Mouse (Mus musculus): Measurements from ENCODE around the gene Tgif1. TPM values are rescaled to one million over a fixed set of nuclear protein-coding genes. Genes with fewer than 3 reads are reported as not detected.

The Tgif1 gene
- polyA plus RNA-seq, 1 experiment from 2014 or later = 58.1 TPM

- Histone ChIP-seq H3K27me3 (ENCODE audit: insufficient read depth, poor library complexity, severe bottlenecking) (no peaks in the 10 kb centered on the region), H3K4me3 (no peak overlapping the region), H3K36me3 (no peaks in the 10 kb centered on the region), H3K4me1 (peaks cover 7% of the 10 kb centered on the region), H3K27ac (no peak overlapping the region), H3K9me3 (no peaks in the 10 kb centered on the region)
- DNase-seq (ENCODE audit: low spot score) = no peak
Observed at GRCm38 (mm10) chr17:70878237-70878636, 24.9 kb upstream of the Tgif1 start.

- Histone ChIP-seq H3K4me1 (peaks cover 21% of the 10 kb centered on the region), H3K27ac (no peak overlapping the region), H3K9me3 (no peaks in the 10 kb centered on the region), H3K27me3 (ENCODE audit: insufficient read depth, poor library complexity, severe bottlenecking) (no peaks in the 10 kb centered on the region), H3K4me3 (peak overlapping the region; percentile 47), H3K36me3 (no peaks in the 10 kb centered on the region)
- 52% methylated on average over 7 of the region's 7 CpGs for WGBS
- DNase-seq (ENCODE audit: low spot score) = no peak
Observed at GRCm38 (mm10) chr17:70873778-70874124, 20.4 kb upstream of the Tgif1 start.

- no peaks in the 10 kb centered on the region for H3K9me3 ChIP-seq
- H3K27ac ChIP-seq = peak overlapping the region; percentile 6; the same call in 1 of the 2 replicates
- 34% methylated on average over 21 of the region's 21 CpGs for WGBS
- H3K36me3 ChIP-seq = no peaks in the 10 kb centered on the region
- DNase-seq (ENCODE audit: low spot score) = peak; percentile 80
- peaks cover 21% of the 10 kb centered on the region for H3K4me1 ChIP-seq
- H3K27me3 ChIP-seq (ENCODE audit: insufficient read depth, poor library complexity, severe bottlenecking) = no peaks in the 10 kb centered on the region
- H3K4me3 ChIP-seq = peak overlapping the region; percentile 47
Observed at GRCm38 (mm10) chr17:70872936-70873777, 19.8 kb upstream of the Tgif1 start.

- peaks cover 21% of the 10 kb centered on the region for H3K4me1 ChIP-seq
- no peaks in the 10 kb centered on the region for H3K27me3 ChIP-seq (ENCODE audit: insufficient read depth, poor library complexity, severe bottlenecking)
- no peaks in the 10 kb centered on the region for H3K36me3 ChIP-seq
- peak overlapping the region; percentile 6 for H3K27ac ChIP-seq
- H3K4me3 ChIP-seq = peak overlapping the region; percentile 47
- DNase-seq (ENCODE audit: low spot score) = no peak
- 16% methylated on average over 14 of the region's 14 CpGs for WGBS
- no peaks in the 10 kb centered on the region for H3K9me3 ChIP-seq
Observed at GRCm38 (mm10) chr17:70872094-70872929, 19.0 kb upstream of the Tgif1 start.

- H3K27ac ChIP-seq = no peak overlapping the region
- H3K4me3 ChIP-seq = no peak overlapping the region
Observed at GRCm38 (mm10) chr17:70871676-70872075, 18.3 kb upstream of the Tgif1 start.

GRCm38 (mm10) chr17:70870581-70870980 is 17.2 kb upstream of the Tgif1 start:
- Histone ChIP-seq H3K36me3 (no peaks in the 10 kb centered on the region), H3K27me3 (ENCODE audit: insufficient read depth, poor library complexity, severe bottlenecking) (no peaks in the 10 kb centered on the region), H3K4me3 (no peak overlapping the region), H3K27ac (no peak overlapping the region), H3K4me1 (peaks cover 21% of the 10 kb centered on the region), H3K9me3 (no peaks in the 10 kb centered on the region)
- no peak for DNase-seq (ENCODE audit: low spot score)
- WGBS = 81% methylated on average over 4 of the region's 4 CpGs

More at GRCm38 (mm10) chr17:70871676-70872075, 18.3 kb upstream of the Tgif1 start:
- Histone ChIP-seq H3K27me3 (ENCODE audit: insufficient read depth, poor library complexity, severe bottlenecking) (no peaks in the 10 kb centered on the region), H3K9me3 (no peaks in the 10 kb centered on the region), H3K36me3 (no peaks in the 10 kb centered on the region), H3K4me1 (peaks cover 21% of the 10 kb centered on the region)
- 60% methylated on average over 5 of the region's 5 CpGs for WGBS
- no peak for DNase-seq (ENCODE audit: low spot score)

GRCm38 (mm10) chr17:70868577-70869229 is 15.4 kb upstream of the Tgif1 start:
- Histone ChIP-seq H3K36me3 (no peaks in the 10 kb centered on the region), H3K4me1 (peaks cover 19% of the 10 kb centered on the region), H3K27ac (no peak overlapping the region), H3K27me3 (ENCODE audit: insufficient read depth, poor library complexity, severe bottlenecking) (no peaks in the 10 kb centered on the region), H3K9me3 (no peaks in the 10 kb centered on the region), H3K4me3 (no peak overlapping the region)
- DNase-seq (ENCODE audit: low spot score) = no peak
- WGBS = 82% methylated on average over 5 of the region's 5 CpGs

GRCm38 (mm10) chr17:70866538-70867114 is 13.3 kb upstream of the Tgif1 start:
- Histone ChIP-seq H3K4me3 (no peak overlapping the region), H3K4me1 (no peaks in the 10 kb centered on the region), H3K27me3 (ENCODE audit: insufficient read depth, poor library complexity, severe bottlenecking) (no peaks in the 10 kb centered on the region), H3K27ac (no peak overlapping the region), H3K36me3 (no peaks in the 10 kb centered on the region), H3K9me3 (no peaks in the 10 kb centered on the region)
- 84% methylated on average over 6 of the region's 6 CpGs for whole genome bisulfite sequencing
- no peak for DNase-seq (ENCODE audit: low spot score)

- Histone ChIP-seq H3K9me3 (no peaks in the 10 kb centered on the region), H3K27me3 (ENCODE audit: insufficient read depth, poor library complexity, severe bottlenecking) (no peaks in the 10 kb centered on the region), H3K4me3 (no peak overlapping the region), H3K4me1 (no peaks in the 10 kb centered on the region), H3K36me3 (no peaks in the 10 kb centered on the region), H3K27ac (no peak overlapping the region)
- 82% methylated on average over 5 of the region's 5 CpGs for whole genome bisulfite sequencing
- DNase-seq (ENCODE audit: low spot score) = no peak
Observed at GRCm38 (mm10) chr17:70866029-70866428, 12.7 kb upstream of the Tgif1 start.

GRCm38 (mm10) chr17:70865060-70865604 is 11.8 kb upstream of the Tgif1 start:
- Histone ChIP-seq H3K27ac (no peak overlapping the region), H3K9me3 (no peaks in the 10 kb centered on the region), H3K4me1 (no peaks in the 10 kb centered on the region), H3K36me3 (no peaks in the 10 kb centered on the region), H3K4me3 (no peak overlapping the region), H3K27me3 (ENCODE audit: insufficient read depth, poor library complexity, severe bottlenecking) (no peaks in the 10 kb centered on the region)
- no peak for DNase-seq (ENCODE audit: low spot score)
- 72% methylated on average over 10 of the region's 10 CpGs for WGBS

GRCm38 (mm10) chr17:70864645-70865044 is 11.3 kb upstream of the Tgif1 start:
- WGBS = 77% methylated on average over 3 of the region's 3 CpGs
- no peaks in the 10 kb centered on the region for H3K4me1 ChIP-seq
- no peak overlapping the region for H3K4me3 ChIP-seq
- no peaks in the 10 kb centered on the region for H3K9me3 ChIP-seq
- no peak overlapping the region for H3K27ac ChIP-seq
- no peaks in the 10 kb centered on the region for H3K27me3 ChIP-seq (ENCODE audit: insufficient read depth, poor library complexity, severe bottlenecking)
- no peaks in the 10 kb centered on the region for H3K36me3 ChIP-seq
- DNase-seq (ENCODE audit: low spot score) = no peak

GRCm38 (mm10) chr17:70864117-70864516 is 10.8 kb upstream of the Tgif1 start:
- Histone ChIP-seq H3K27ac (no peak overlapping the region), H3K4me1 (no peaks in the 10 kb centered on the region), H3K27me3 (ENCODE audit: insufficient read depth, poor library complexity, severe bottlenecking) (no peaks in the 10 kb centered on the region), H3K4me3 (no peak overlapping the region), H3K36me3 (no peaks in the 10 kb centered on the region), H3K9me3 (no peaks in the 10 kb centered on the region)
- 93% methylated on average over 8 of the region's 8 CpGs for WGBS
- DNase-seq (ENCODE audit: low spot score) = no peak

Data from heart, embryonic 10.5 days (tissue).